ENCODE assay signal across 9 mouse cellular contexts in the genomic region with DNA sequence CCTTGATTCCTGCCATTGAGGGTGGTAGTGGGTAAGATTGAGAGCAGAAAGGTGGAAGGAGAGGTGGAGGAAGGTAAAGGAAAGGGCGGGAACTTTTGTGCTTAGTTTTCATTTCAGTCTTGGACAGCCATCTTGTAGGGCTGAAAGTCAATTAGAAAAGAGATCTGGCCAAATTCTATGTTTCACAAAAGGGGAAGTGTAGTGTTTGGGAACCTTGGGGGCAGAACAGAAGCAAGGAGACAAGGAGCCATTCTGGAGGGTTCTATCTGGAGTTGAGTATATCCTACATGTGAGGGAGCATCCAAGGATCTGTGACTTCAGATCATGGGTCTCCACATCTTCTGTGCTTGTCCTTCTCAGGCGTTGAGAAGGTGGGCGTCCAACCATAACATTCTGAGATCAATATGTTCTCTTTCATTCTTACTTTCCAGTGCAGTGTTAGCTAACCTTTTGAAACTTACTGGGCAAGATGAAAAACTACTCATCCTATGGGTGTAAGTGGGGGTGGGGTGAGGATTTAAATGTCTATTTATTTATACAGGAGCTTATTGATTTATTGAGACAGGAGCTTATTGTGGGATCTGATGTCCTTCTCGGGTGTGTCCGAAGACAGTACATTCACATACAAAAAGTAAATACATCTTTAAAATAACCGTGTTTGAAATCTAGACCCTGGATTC. TPM values are rescaled to one million over a fixed set of nuclear protein-coding genes. Genes with fewer than 3 reads are reported as not detected.
DNase-seq lines count a peak whose midpoint lies in the region; ATAC-seq and TF ChIP-seq lines count a peak whose summit lies in the region.
"Had no signal": no experiment of that assay in that cellular context is flagged by ENCODE, and none has a peak within 500 bp of the region (broad histone marks: within the 10 kb centered on the region; RNA-seq: fewer than 3 reads in every experiment).

No protein-coding gene starts in this region.

- peak overlapping the region; percentile 98 for H3K27ac ChIP-seq in cerebellum, adult 2 months (ENCODE audit: insufficient read depth, low read length)
- peak overlapping the region; percentile 99 for H3K27ac ChIP-seq in spleen, adult 2 months (ENCODE audit: insufficient read depth, low read length)
- peak overlapping the region; percentile 87 for H3K27ac ChIP-seq in limb, embryonic 11.5 days (replicated peaks; ENCODE audit: low read depth, low read length)
- peak overlapping the region; percentile 93 for H3K27ac ChIP-seq in stomach, embryonic 15.5 days

- no peaks in the 10 kb centered on the region for H3K4me1 ChIP-seq in cerebellum, adult 2 months (ENCODE audit: control insufficient read depth, insufficient read depth, low read length)
- peaks cover 13% of the 10 kb centered on the region; the same call in 1 of the 2 replicates for H3K4me1 ChIP-seq in spleen, adult 2 months (ENCODE audit: control insufficient read depth, insufficient read depth, insufficient read length)
- H3K4me1 ChIP-seq in limb, embryonic 11.5 days (ENCODE audit: control insufficient read depth, insufficient read depth, low read length): peaks cover 10% of the 10 kb centered on the region; the same call in 1 of the 2 replicates
- H3K4me1 ChIP-seq in stomach, embryonic 15.5 days: peaks cover 5% of the 10 kb centered on the region; the same call in 1 of the 2 replicates

- WGBS in cerebellum, adult 2 months: 51% methylated on average over 6 of the region's 6 CpGs
- WGBS in spleen, adult 2 months: 41% methylated on average over 6 of the region's 6 CpGs
- 56% methylated on average over 6 of the region's 6 CpGs for WGBS in limb, embryonic 11.5 days
- 45% methylated on average over 6 of the region's 6 CpGs for WGBS in stomach, embryonic 15.5 days

- no peak for TF ChIP-seq POLR2A in cerebellum, adult 2 months (IDR thresholded peaks at IDR 0.05; ENCODE audit: borderline replicate concordance, insufficient read depth, low read length)
- no peak for TF ChIP-seq POLR2A in spleen, adult 2 months (IDR thresholded peaks at IDR 0.05; ENCODE audit: low read depth, low read length)

- no peak for DNase-seq in cerebellum, adult 2 months
- no peak for DNase-seq in cerebellum, postnatal 25 days
- no peak for DNase-seq in spleen, adult 2 months (ENCODE audit: low read depth in 1 of 2, low spot score in 2 of 2)
- no peak for DNase-seq in spleen, postnatal 10 days (ENCODE audit: low spot score in 2 of 2)
- no peak for DNase-seq in limb, embryonic 11.5 days (ENCODE audit: low spot score)
- DNase-seq in right cerebral cortex, postnatal 14 days: no peak

- peak overlapping the region; percentile 75 for H3K4me2 ChIP-seq in limb, embryonic 11.5 days (ENCODE audit: low read depth, severe bottlenecking)
- peak overlapping the region; percentile 65 for H3K4me2 ChIP-seq in stomach, embryonic 15.5 days

- no peaks in the 10 kb centered on the region for H3K9me3 ChIP-seq in limb, embryonic 11.5 days (ENCODE audit: control insufficient read depth, low read length)
- H3K9me3 ChIP-seq in stomach, embryonic 15.5 days: no peaks in the 10 kb centered on the region

- H3K27me3 ChIP-seq in cerebellum, adult 2 months (ENCODE audit: control insufficient read depth, insufficient read depth, low read length): no peaks in the 10 kb centered on the region
- H3K27me3 ChIP-seq in spleen, adult 2 months (ENCODE audit: control insufficient read depth, insufficient read depth, low read length): no peaks in the 10 kb centered on the region
- no peaks in the 10 kb centered on the region for H3K27me3 ChIP-seq in limb, embryonic 11.5 days (ENCODE audit: control insufficient read depth, insufficient read depth, low read length)
- H3K27me3 ChIP-seq in stomach, embryonic 15.5 days (replicated peaks): no peaks in the 10 kb centered on the region

- H3K9ac ChIP-seq in limb, embryonic 11.5 days (ENCODE audit: low read length): peak overlapping the region; percentile 95
- H3K9ac ChIP-seq in stomach, embryonic 15.5 days: peak overlapping the region; percentile 20; the same call in 1 of the 2 replicates

- H3K36me3 ChIP-seq in spleen, adult 2 months (ENCODE audit: control insufficient read depth, insufficient read depth, low read length): no peaks in the 10 kb centered on the region
- H3K36me3 ChIP-seq in limb, embryonic 11.5 days (ENCODE audit: control insufficient read depth, insufficient read depth, low read length): no peaks in the 10 kb centered on the region
- no peaks in the 10 kb centered on the region for H3K36me3 ChIP-seq in stomach, embryonic 15.5 days

- TF ChIP-seq CTCF in cerebellum, adult 2 months (IDR thresholded peaks at IDR 0.05; ENCODE audit: borderline replicate concordance, insufficient read depth, low read depth, low read length): no peak
- no peak for TF ChIP-seq CTCF in spleen, adult 2 months (IDR thresholded peaks at IDR 0.05; ENCODE audit: extremely low read depth, insufficient read depth, insufficient read length, insufficient replicate concordance)

- peak overlapping the region; percentile 98 for H3K4me3 ChIP-seq in cerebellum, adult 2 months (replicated peaks; ENCODE audit: insufficient read depth, low read depth, low read length)
- H3K4me3 ChIP-seq in spleen, adult 2 months (ENCODE audit: extremely low read depth, insufficient read depth, insufficient read length): peak overlapping the region; percentile 99
- H3K4me3 ChIP-seq in limb, embryonic 11.5 days (ENCODE audit: low read depth, low read length): peak overlapping the region; percentile 97
- H3K4me3 ChIP-seq in stomach, embryonic 15.5 days (replicated peaks): peak overlapping the region; percentile 83

- ATAC-seq in limb, embryonic 11.5 days (ENCODE audit: insufficient number of reproducible peaks, low FRiP score, low TSS enrichment, low read depth): no peak
- ATAC-seq in stomach, embryonic 15.5 days (ENCODE audit: insufficient read depth, low FRiP score, low read depth): no peak
- ATAC-seq in erythroid progenitor cell, adult 5-6 weeks (replicated peaks; ENCODE audit: low FRiP score, poor library complexity, severe bottlenecking): no peak

RNA-seq across cellular contexts. Expression of a gene that starts 0.5 kb away (rescaled TPM):
- 161 and 163 TPM in 2 replicates for polyA plus RNA-seq in cerebellum, adult 2 months (2012; rRNA removed)
- polyA plus RNA-seq in spleen, adult 2 months (2012; rRNA removed): 30.6 and 32.8 TPM in 2 replicates
- polyA plus RNA-seq in limb, embryonic 11.5 days (2014; fragmentation: Nextera tagmentation; extraction: Ambion mirVana): 200 and 202 TPM in 2 replicates
- polyA plus RNA-seq in stomach, embryonic 15.5 days (2015; fragmentation: Nextera tagmentation; extraction: Ambion mirVana): 130 and 141 TPM in 2 replicates
- 107 and 154 TPM in 2 replicates for total RNA-seq in erythroid progenitor cell, adult 5-6 weeks (2015; ENCODE audit: low replicate concordance)
- 111 and 121 TPM in 2 replicates for total RNA-seq in erythroid progenitor cell, adult 5-6 weeks (2017; ENCODE audit: low replicate concordance)

RNA-seq across cellular contexts. Expression of a gene that starts 0.8 kb away (rescaled TPM):
- polyA plus RNA-seq in cerebellum, adult 2 months (2012; rRNA removed): 0.84 TPM in 1 of 2 replicates, not detected in the other
- not detected in 2 replicates for polyA plus RNA-seq in spleen, adult 2 months (2012; rRNA removed)
- polyA plus RNA-seq in limb, embryonic 11.5 days (2014; fragmentation: Nextera tagmentation; extraction: Ambion mirVana): 1.2 TPM in 1 of 2 replicates, not detected in the other
- polyA plus RNA-seq in stomach, embryonic 15.5 days (2015; fragmentation: Nextera tagmentation; extraction: Ambion mirVana): not detected in 2 replicates
- 10.8 TPM in 1 of 2 replicates, not detected in the other for total RNA-seq in erythroid progenitor cell, adult 5-6 weeks (2015; ENCODE audit: low replicate concordance)
- not detected in 2 replicates for total RNA-seq in erythroid progenitor cell, adult 5-6 weeks (2017; ENCODE audit: low replicate concordance)
- polyA plus RNA-seq: large intestine, adult 2 months had no signal
